Mouse (Mus musculus): Measurements from ENCODE around the gene Gjb2. TPM values are rescaled to one million over a fixed set of nuclear protein-coding genes. Genes with fewer than 3 reads are reported as not detected.

The Gjb2 gene
- total RNA-seq, 2 experiments from 2014 or later: 0.13 to 0.43 TPM

- DNase-seq: no peak
Measured at GRCm38 (mm10) chr14:57066053-57066452, 38.4 kb downstream of the Gjb2 start.

DNA sequence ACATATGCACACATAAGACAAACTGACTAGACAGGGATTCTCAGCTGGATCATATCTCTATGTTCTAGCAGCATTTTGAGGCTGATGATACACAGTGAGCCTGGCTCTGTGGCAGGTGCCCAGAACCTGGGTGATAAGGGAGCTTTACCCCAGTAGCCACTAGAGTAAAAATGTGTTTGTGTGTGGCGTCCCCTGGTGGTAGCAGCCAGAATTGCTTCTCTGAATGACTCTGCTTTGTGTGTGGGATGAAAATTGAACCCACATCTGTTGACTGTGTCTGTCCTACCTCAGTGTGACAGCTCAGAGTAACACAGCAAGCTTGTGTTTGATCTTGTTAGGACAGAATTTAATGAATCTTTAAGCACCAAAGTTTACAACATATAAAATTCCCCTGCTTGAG, 44.5 kb downstream of the Gjb2 start:
- peak; percentile 19 for DNase-seq

GRCm38 (mm10) chr14:57057563-57058321, 46.8 kb downstream of the Gjb2 start, which contains the start of gene Gja3:
Gja3 (minus strand) TSS chr14:57058100.
- DNase-seq: peak; percentile 32

GRCm38 (mm10) chr14:57057204-57057562, 47.3 kb downstream of the Gjb2 start:
- no peak for DNase-seq

DNA sequence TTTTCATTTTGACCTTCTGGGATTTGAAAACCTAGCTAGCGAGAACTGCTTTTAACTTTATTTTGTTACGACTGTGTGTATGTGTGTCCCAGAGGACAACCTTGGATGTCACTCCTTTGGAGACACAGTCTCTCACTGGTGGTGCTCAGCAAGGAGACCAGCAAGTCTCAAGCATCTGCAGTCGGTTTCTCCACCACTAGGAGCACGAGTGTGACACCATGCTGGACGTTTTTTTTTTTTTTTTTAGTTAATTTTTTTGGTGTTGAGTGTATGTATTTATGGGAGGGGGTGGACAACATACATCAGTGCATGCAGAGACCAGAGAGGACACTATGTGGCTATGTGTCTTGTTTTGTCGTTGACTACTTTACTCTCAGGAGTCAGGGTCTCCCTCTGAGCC, 51.8 kb downstream of the Gjb2 start:
- no peak for DNase-seq

Other genes with a start within 250 kb of the Gjb2 start
- 10 to 100 TPM; 27.9 to 30.0 TPM for gene Zmym2, start 218.0 kb downstream of the Gjb2 start, total RNA-seq (2021)
- gene Gja3, start 46.6 kb downstream of the Gjb2 start, total RNA-seq (2021): under 1 TPM; 0.13 to 0.23 TPM
- not detected for gene Gm4491, start 11.2 kb upstream of the Gjb2 start, total RNA-seq (2021)
- under 1 TPM in 1 of 2 experiments, not detected in 1; 0.13 TPM for gene Gjb6, start 28.9 kb upstream of the Gjb2 start, total RNA-seq (2021)

Measured in gastrocnemius, postnatal 25 days (tissue).